Mouse (Mus musculus): ENCODE measurements around the gene Pdss1. TPM values are rescaled to one million over a fixed set of nuclear protein-coding genes. Genes with fewer than 3 reads are reported as not detected.

Pdss1 gene
- total and polyA plus RNA-seq, 3 experiments = 35.1 to 42.1 TPM; not detected in 1

DNA sequence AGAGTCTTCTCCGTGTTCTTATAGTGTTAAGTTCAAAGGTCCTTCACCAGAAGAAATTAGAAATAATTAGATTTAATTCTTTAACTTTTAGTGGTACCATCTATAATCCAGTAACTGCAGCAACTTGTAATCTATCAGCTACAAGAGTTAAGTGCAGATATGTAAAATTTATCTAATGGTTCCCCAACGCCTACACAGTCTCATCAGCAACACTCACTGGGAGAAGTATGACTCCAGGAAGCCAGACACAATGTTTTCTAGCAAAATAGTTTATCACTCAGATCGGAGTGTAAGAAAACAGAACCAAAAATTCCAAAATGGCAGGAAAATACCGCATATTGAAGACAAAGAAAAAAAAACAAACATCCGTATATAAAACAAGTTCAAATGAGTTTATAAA is 60.6 kb downstream of the Pdss1 start:
- peak; percentile 56 for DNase-seq (ENCODE audit: low read depth, low spot score)
- Histone ChIP-seq H3K27me3 (ENCODE audit: control insufficient read depth in 1 of 2, insufficient read depth in 2 of 2, low read length in 2 of 2) (no peaks in the 10 kb centered on the region), H3K4me1 (ENCODE audit: control insufficient read depth in 1 of 2, insufficient read depth in 2 of 2, low read length in 2 of 2) (peaks cover 12 to 14% of the 10 kb centered on the region in 2 experiments), H3K9me3 (replicated peaks; ENCODE audit: insufficient read depth, low read length) (no peaks in the 10 kb centered on the region), H3K9ac (ENCODE audit: control insufficient read depth, low read depth, low read length, poor library complexity, severe bottlenecking) (no peak overlapping the region), H3K36me3 (ENCODE audit: control insufficient read depth in 1 of 2, insufficient read depth in 2 of 2, low read length in 2 of 2) (peaks cover 0 to 21% of the 10 kb centered on the region in 2 experiments; a peak in 3 of 4 replicates), H3K27ac (ENCODE audit: control insufficient read depth, low read depth, low read length) (no peak overlapping the region), H3K4me3 (ENCODE audit: control insufficient read depth in 1 of 2, insufficient read depth in 1 of 2, low read depth in 2 of 2, low read length in 2 of 2) (no peak overlapping the region), H3K79me2 (ENCODE audit: control insufficient read depth, insufficient read depth, low read length, poor library complexity) (no peaks in the 10 kb centered on the region)
- TF ChIP-seq KAT2A (conservative IDR thresholded peaks at IDR 0.05; ENCODE audit: low read depth, low read length) (no peak), ZNF384 (IDR thresholded peaks at IDR 0.05; ENCODE audit: low read depth, low read length) (no peak), RCOR1 (IDR thresholded peaks at IDR 0.05; ENCODE audit: low read depth, low read length) (no peak), MYC (IDR thresholded peaks at IDR 0.05; ENCODE audit: low read depth, low read length) (no peak), ELF1 (IDR thresholded peaks at IDR 0.05; ENCODE audit: low read depth, low read length) (no peak), SMC3 (IDR thresholded peaks at IDR 0.05; ENCODE audit: low read depth, low read length) (no peak), ETS1 (IDR thresholded peaks at IDR 0.05; ENCODE audit: low read depth, low read length) (peak; percentile 53; the same call in 1 of the 2 replicates), NRF1 (IDR thresholded peaks at IDR 0.05; ENCODE audit: insufficient read depth, low read depth, low read length, poor library complexity, severe bottlenecking) (no peak), MAFK (IDR thresholded peaks at IDR 0.05; ENCODE audit: borderline replicate concordance, low read depth, low read length) (no peak), SIN3A (IDR thresholded peaks at IDR 0.05; ENCODE audit: low read length) (peak; percentile 46), POLR2AphosphoS2 (IDR thresholded peaks at IDR 0.05; ENCODE audit: low read length) (no peak), CTCF (IDR thresholded peaks at IDR 0.05 in 2 of 3, conservative IDR thresholded peaks at IDR 0.05 in 1 of 3; ENCODE audit: control insufficient read depth in 1 of 3, insufficient read depth in 1 of 3, low read depth in 2 of 3, low read length in 3 of 3, poor library complexity in 1 of 3, severe bottlenecking in 1 of 3) (no peak), MXI1 (IDR thresholded peaks at IDR 0.05; ENCODE audit: low read depth, low read length) (no peak), MEF2A (IDR thresholded peaks at IDR 0.05; ENCODE audit: extremely low read depth, insufficient replicate concordance, low read depth, low read length, poor library complexity, severe bottlenecking) (no peak), CHD2 (IDR thresholded peaks at IDR 0.05; ENCODE audit: low read length) (no peak), TCF12 (IDR thresholded peaks at IDR 0.05; ENCODE audit: low read depth, low read length) (peak; percentile 54; the same call in 1 of the 2 replicates), MAX (IDR thresholded peaks at IDR 0.05; ENCODE audit: low read length) (no peak), ZKSCAN1 (IDR thresholded peaks at IDR 0.05; ENCODE audit: low read depth, low read length) (no peak), E2F4 (IDR thresholded peaks at IDR 0.05; ENCODE audit: borderline replicate concordance, low read depth, low read length) (no peak), HCFC1 (IDR thresholded peaks at IDR 0.05; ENCODE audit: low read depth, low read length) (no peak), UBTF (IDR thresholded peaks at IDR 0.05; ENCODE audit: borderline replicate concordance, insufficient read depth, low read depth, low read length) (no peak), GABPA (IDR thresholded peaks at IDR 0.05; ENCODE audit: low read depth, low read length) (no peak), MAZ (IDR thresholded peaks at IDR 0.05; ENCODE audit: low read depth, low read length) (no peak), POLR2AphosphoS5 (IDR thresholded peaks at IDR 0.05; ENCODE audit: borderline replicate concordance, low read depth, low read length) (no peak), BHLHE40 (IDR thresholded peaks at IDR 0.05; ENCODE audit: borderline replicate concordance, low read depth, low read length) (no peak), ZC3H11A (IDR thresholded peaks at IDR 0.05; ENCODE audit: low read depth, low read length) (no peak), RAD21 (IDR thresholded peaks at IDR 0.05; ENCODE audit: low read depth, low read length) (no peak), TBP (IDR thresholded peaks at IDR 0.05; ENCODE audit: low read depth, low read length) (no peak), GATA1 (IDR thresholded peaks at IDR 0.05; ENCODE audit: low read depth, low read length) (peak; percentile 81), MYB (IDR thresholded peaks at IDR 0.05; ENCODE audit: low read depth, low read length) (no peak), POLR2A (IDR thresholded peaks at IDR 0.05; ENCODE audit: control insufficient read depth in 1 of 2, insufficient read depth in 1 of 2, low read depth in 1 of 2, low read length in 2 of 2, poor library complexity in 1 of 2) (no peak), USF1 (IDR thresholded peaks at IDR 0.05; ENCODE audit: low read depth, low read length) (no peak), EP300 (IDR thresholded peaks at IDR 0.05; ENCODE audit: low read depth in 1 of 2, low read length in 2 of 2) (peak; percentile 60 to 77; a peak in 2 of 4 replicates), JUND (IDR thresholded peaks at IDR 0.05; ENCODE audit: low read depth, low read length) (no peak)

Data from MEL (cell line).